Mouse (Mus musculus): ENCODE results near the gene Zfp524. TPM values are rescaled to one million over a fixed set of nuclear protein-coding genes. Genes with fewer than 3 reads are reported as not detected.

Gene Zfp524
- polyA plus RNA-seq, 2 experiments, result 8.9 to 9.5 TPM

GRCm38 (mm10) chr7:5020685-5021084 lies 6.5 kb downstream of the Zfp524 start:
- TF ChIP-seq EP300 (IDR thresholded peaks at IDR 0.05; ENCODE audit: low read depth), result no peak
- TF ChIP-seq CTCF (IDR thresholded peaks at IDR 0.05; ENCODE audit: low read depth), result no peak
- no peak for DNase-seq (ENCODE audit: low read depth in 3 of 3, low spot score in 3 of 3)
- ATAC-seq (ENCODE audit: insufficient read depth), result no peak; the same call in 1 of the 2 replicates
- Histone ChIP-seq H3K4me3 (ENCODE audit: insufficient read depth in 1 of 2, low read depth in 2 of 2, low read length in 2 of 2) (peak overlapping the region; percentile 81 to 84), H3K4me1 (replicated peaks; ENCODE audit: control insufficient read depth in 2 of 2, insufficient read depth in 2 of 2, low read length in 1 of 2) (peaks cover 10 to 15% of the 10 kb centered on the region in 2 experiments), H3K9me3 (ENCODE audit: control insufficient read depth, low read length) (no peaks in the 10 kb centered on the region; the same call in 1 of the 2 replicates), H3K27me3 (ENCODE audit: control insufficient read depth, insufficient read depth, low read length) (no peaks in the 10 kb centered on the region), H3K4me2 (ENCODE audit: low read depth) (peak overlapping the region; percentile 66), H3K9ac (replicated peaks) (peak overlapping the region; percentile 79), H3K36me3 (replicated peaks; ENCODE audit: control insufficient read depth, insufficient read depth, low read depth) (peaks cover 4% of the 10 kb centered on the region), H3K27ac (peak overlapping the region; percentile 82)
- WGBS (ENCODE audit: insufficient replicate concordance), result 0% methylated on average over 14 of the region's 15 CpGs

GRCm38 (mm10) chr7:5021197-5021596 lies 7.0 kb downstream of the Zfp524 start:
- TF ChIP-seq EP300 (IDR thresholded peaks at IDR 0.05; ENCODE audit: low read depth) (no peak), CTCF (IDR thresholded peaks at IDR 0.05; ENCODE audit: low read depth) (no peak)

GRCm38 (mm10) chr7:5029543-5029942 lies 15.3 kb downstream of the Zfp524 start:
- Histone ChIP-seq H3K9me3 (ENCODE audit: control insufficient read depth, low read length) (peaks cover 20% of the 10 kb centered on the region), H3K9ac (replicated peaks) (no peak overlapping the region), H3K27ac (no peak overlapping the region), H3K4me2 (ENCODE audit: low read depth) (no peak overlapping the region), H3K4me3 (ENCODE audit: insufficient read depth in 1 of 2, low read depth in 2 of 2, low read length in 2 of 2) (no peak overlapping the region), H3K36me3 (replicated peaks; ENCODE audit: control insufficient read depth, insufficient read depth, low read depth) (peaks cover 32% of the 10 kb centered on the region), H3K4me1 (replicated peaks; ENCODE audit: control insufficient read depth in 2 of 2, insufficient read depth in 2 of 2, low read length in 1 of 2) (no peaks in the 10 kb centered on the region), H3K27me3 (ENCODE audit: control insufficient read depth, insufficient read depth, low read length) (no peaks in the 10 kb centered on the region)
- DNase-seq (ENCODE audit: low read depth in 3 of 3, low spot score in 3 of 3), result no peak
- WGBS (ENCODE audit: insufficient replicate concordance), result 89% methylated on average over 22 of the region's 22 CpGs
- TF ChIP-seq EP300 (IDR thresholded peaks at IDR 0.05; ENCODE audit: low read depth) (no peak), CTCF (IDR thresholded peaks at IDR 0.05; ENCODE audit: low read depth) (no peak)
- no peak for ATAC-seq (ENCODE audit: insufficient read depth)

More at GRCm38 (mm10) chr7:5021197-5021596, 7.0 kb downstream of the Zfp524 start:
- Histone ChIP-seq H3K9ac (replicated peaks) (peak overlapping the region; percentile 79), H3K4me3 (ENCODE audit: insufficient read depth in 1 of 2, low read depth in 2 of 2, low read length in 2 of 2) (peak overlapping the region; percentile 81 to 84), H3K36me3 (replicated peaks; ENCODE audit: control insufficient read depth, insufficient read depth, low read depth) (peaks cover 4% of the 10 kb centered on the region), H3K27ac (peak overlapping the region; percentile 82; the same call in 1 of the 2 replicates), H3K4me2 (ENCODE audit: low read depth) (peak overlapping the region; percentile 66), H3K4me1 (replicated peaks; ENCODE audit: control insufficient read depth in 2 of 2, insufficient read depth in 2 of 2, low read length in 1 of 2) (peaks cover 6 to 10% of the 10 kb centered on the region in 2 experiments), H3K9me3 (ENCODE audit: control insufficient read depth, low read length) (no peaks in the 10 kb centered on the region; the same call in 1 of the 2 replicates), H3K27me3 (ENCODE audit: control insufficient read depth, insufficient read depth, low read length) (no peaks in the 10 kb centered on the region)
- DNase-seq (ENCODE audit: low read depth in 3 of 3, low spot score in 3 of 3) (no peak), ATAC-seq (ENCODE audit: insufficient read depth) (no peak)
- 46% methylated on average over 5 of the region's 5 CpGs for WGBS (ENCODE audit: insufficient replicate concordance)

GRCm38 (mm10) chr7:5029946-5030345 lies 15.7 kb downstream of the Zfp524 start:
- no peak for DNase-seq (ENCODE audit: low read depth in 3 of 3, low spot score in 3 of 3)
- H3K27ac ChIP-seq, result no peak overlapping the region
- no peak overlapping the region for H3K4me2 ChIP-seq (ENCODE audit: low read depth)
- H3K36me3 ChIP-seq (replicated peaks; ENCODE audit: control insufficient read depth, insufficient read depth, low read depth), result peaks cover 32% of the 10 kb centered on the region
- no peak for TF ChIP-seq EP300 (IDR thresholded peaks at IDR 0.05; ENCODE audit: low read depth)
- no peak for TF ChIP-seq CTCF (IDR thresholded peaks at IDR 0.05; ENCODE audit: low read depth)
- peaks cover 20% of the 10 kb centered on the region for H3K9me3 ChIP-seq (ENCODE audit: control insufficient read depth, low read length)
- H3K4me3 ChIP-seq (ENCODE audit: insufficient read depth in 1 of 2, low read depth in 2 of 2, low read length in 2 of 2), result no peak overlapping the region
- H3K4me1 ChIP-seq (replicated peaks; ENCODE audit: control insufficient read depth in 2 of 2, insufficient read depth in 2 of 2, low read length in 1 of 2), result no peaks in the 10 kb centered on the region
- no peak for ATAC-seq (ENCODE audit: insufficient read depth)
- H3K27me3 ChIP-seq (ENCODE audit: control insufficient read depth, insufficient read depth, low read length), result no peaks in the 10 kb centered on the region
- 94% methylated on average over 21 of the region's 21 CpGs for WGBS (ENCODE audit: insufficient replicate concordance)
- H3K9ac ChIP-seq (replicated peaks), result no peak overlapping the region

- H3K4me2 ChIP-seq (ENCODE audit: low read depth), result no peak overlapping the region
- DNase-seq (ENCODE audit: low read depth in 3 of 3, low spot score in 3 of 3) (no peak), ATAC-seq (ENCODE audit: insufficient read depth) (no peak)
- no peak overlapping the region for H3K27ac ChIP-seq
- TF ChIP-seq CTCF (IDR thresholded peaks at IDR 0.05; ENCODE audit: low read depth), result no peak
- TF ChIP-seq EP300 (IDR thresholded peaks at IDR 0.05; ENCODE audit: low read depth), result no peak
- H3K4me1 ChIP-seq (replicated peaks; ENCODE audit: control insufficient read depth in 2 of 2, insufficient read depth in 2 of 2, low read length in 1 of 2), result no peaks in the 10 kb centered on the region
- WGBS (ENCODE audit: insufficient replicate concordance), result 93% methylated on average over 63 of the region's 63 CpGs
- peaks cover 32% of the 10 kb centered on the region for H3K36me3 ChIP-seq (replicated peaks; ENCODE audit: control insufficient read depth, insufficient read depth, low read depth)
- H3K9me3 ChIP-seq (ENCODE audit: control insufficient read depth, low read length), result peaks cover 20% of the 10 kb centered on the region
- H3K4me3 ChIP-seq (ENCODE audit: insufficient read depth in 1 of 2, low read depth in 2 of 2, low read length in 2 of 2), result no peak overlapping the region
- no peak overlapping the region for H3K9ac ChIP-seq (replicated peaks)
- H3K27me3 ChIP-seq (ENCODE audit: control insufficient read depth, insufficient read depth, low read length), result no peaks in the 10 kb centered on the region
Measured at GRCm38 (mm10) chr7:5030554-5031275, 16.5 kb downstream of the Zfp524 start.

Data from liver, embryonic 14.5 days (tissue).